In genomic region chr3:89772588-89772967, GRCm38 (mm10) we compare ENCODE assay signal across 8 mouse cellular contexts. TPM values are rescaled to one million over a fixed set of nuclear protein-coding genes. Genes with fewer than 3 reads are reported as not detected.
A peak's percentile ranks its signal among the peaks of the same experiment; 100 is the strongest.
DNase-seq lines count a peak whose midpoint lies in the region; ATAC-seq and TF ChIP-seq lines count a peak whose summit lies in the region.

No protein-coding gene starts in this region.

- H3K27ac ChIP-seq in forebrain, embryonic 14.5 days (ENCODE audit: low read depth, low read length) = peak overlapping the region; percentile 94
- peak overlapping the region; percentile 89 for H3K27ac ChIP-seq in liver, embryonic 16.5 days (ENCODE audit: low read length)
- H3K27ac ChIP-seq in neural tube, embryonic 12.5 days = peak overlapping the region; percentile 92
- H3K27ac ChIP-seq in stomach, postnatal 0 days (replicated peaks) = peak overlapping the region; percentile 98

- H3K4me2 ChIP-seq in forebrain, embryonic 14.5 days (ENCODE audit: low read length) = peak overlapping the region; percentile 88
- peak overlapping the region; percentile 100 for H3K4me2 ChIP-seq in liver, embryonic 16.5 days (ENCODE audit: low read depth, low read length)
- peak overlapping the region; percentile 91 for H3K4me2 ChIP-seq in neural tube, embryonic 12.5 days (replicated peaks)
- peak overlapping the region; percentile 77 for H3K4me2 ChIP-seq in stomach, postnatal 0 days (replicated peaks; ENCODE audit: low read depth)

- peaks cover 21% of the 10 kb centered on the region for H3K4me1 ChIP-seq in forebrain, embryonic 14.5 days (ENCODE audit: control insufficient read depth, insufficient read depth, low read length)
- peaks cover 39% of the 10 kb centered on the region for H3K4me1 ChIP-seq in liver, embryonic 16.5 days (ENCODE audit: control insufficient read depth, low read depth, low read length)
- H3K4me1 ChIP-seq in neural tube, embryonic 12.5 days = peaks cover 30% of the 10 kb centered on the region
- H3K4me1 ChIP-seq in stomach, postnatal 0 days (replicated peaks; ENCODE audit: control insufficient read depth, insufficient read depth) = peaks cover 8% of the 10 kb centered on the region; the same call in 1 of the 2 replicates

- ATAC-seq in forebrain, embryonic 14.5 days = peak; percentile 72; the same call in 1 of the 2 replicates
- peak; percentile 52 for ATAC-seq in liver, embryonic 16.5 days (ENCODE audit: low read depth)
- peak; percentile 78 for ATAC-seq in neural tube, embryonic 12.5 days (ENCODE audit: low FRiP score, low read depth)
- ATAC-seq in stomach, postnatal 0 days (ENCODE audit: low FRiP score, low TSS enrichment) = peak; percentile 64

- H3K36me3 ChIP-seq in forebrain, embryonic 14.5 days (ENCODE audit: control insufficient read depth, insufficient read depth, low read length) = peaks cover 21% of the 10 kb centered on the region
- H3K36me3 ChIP-seq in liver, embryonic 16.5 days (ENCODE audit: control insufficient read depth, insufficient read depth) = peaks cover 12% of the 10 kb centered on the region
- peaks cover 19% of the 10 kb centered on the region for H3K36me3 ChIP-seq in neural tube, embryonic 12.5 days
- H3K36me3 ChIP-seq in stomach, postnatal 0 days (ENCODE audit: control insufficient read depth, insufficient read depth, low read length) = peaks cover 8% of the 10 kb centered on the region; the same call in 1 of the 2 replicates

- DNase-seq in ES-CJ7 (ENCODE audit: low read depth, low spot score) = peak; percentile 95
- peak; percentile 86 for DNase-seq in cerebellum, adult 11 months
- DNase-seq in forebrain, embryonic 14.5 days (ENCODE audit: low spot score) = peak; percentile 94
- DNase-seq in heart, postnatal 10 days = peak; percentile 88 to 91
- peak; percentile 85 to 90 for DNase-seq in kidney, postnatal 4 days
- peak; percentile 81 for DNase-seq in stomach, postnatal 0 days (ENCODE audit: low spot score)

- H3K27me3 ChIP-seq in forebrain, embryonic 14.5 days (replicated peaks; ENCODE audit: control insufficient read depth, insufficient read depth, low read length) = no peaks in the 10 kb centered on the region
- no peaks in the 10 kb centered on the region for H3K27me3 ChIP-seq in liver, embryonic 16.5 days (ENCODE audit: control insufficient read depth, insufficient read depth, low read depth, low read length)
- H3K27me3 ChIP-seq in neural tube, embryonic 12.5 days (replicated peaks) = no peaks in the 10 kb centered on the region
- H3K27me3 ChIP-seq in stomach, postnatal 0 days (ENCODE audit: control insufficient read depth, insufficient read depth, low read length) = no peaks in the 10 kb centered on the region

- 1% methylated on average over 17 of the region's 17 CpGs for WGBS in forebrain, embryonic 14.5 days
- under 1% methylated on average over 17 of the region's 17 CpGs for WGBS in liver, embryonic 16.5 days (ENCODE audit: insufficient replicate concordance)
- WGBS in neural tube, embryonic 12.5 days = under 1% methylated on average over 17 of the region's 17 CpGs
- WGBS in stomach, postnatal 0 days = under 1% methylated on average over 17 of the region's 17 CpGs

- H3K9ac ChIP-seq in forebrain, embryonic 14.5 days (ENCODE audit: low read length) = peak overlapping the region; percentile 100
- peak overlapping the region; percentile 94 for H3K9ac ChIP-seq in liver, embryonic 16.5 days (ENCODE audit: low read depth, low read length)
- H3K9ac ChIP-seq in neural tube, embryonic 12.5 days = peak overlapping the region; percentile 99
- H3K9ac ChIP-seq in stomach, postnatal 0 days (ENCODE audit: low read length) = peak overlapping the region; percentile 100

- intact Hi-C loops in heart, postnatal 10 days (cut with DNase I) = loop anchor here (1.0 to 5.0 kb wide), 2 partner anchors 41 to 260 kb away; no protein-coding TSS in a partner anchor

- TF ChIP-seq EP300 in stomach, postnatal 0 days (optimal IDR thresholded peaks at IDR 0.05) = no peak

- peak; percentile 98 for TF ChIP-seq CTCF in stomach, postnatal 0 days (IDR thresholded peaks at IDR 0.05; ENCODE audit: low read depth)

- no peaks in the 10 kb centered on the region for H3K9me3 ChIP-seq in forebrain, embryonic 14.5 days (replicated peaks; ENCODE audit: control insufficient read depth, low read length)
- no peaks in the 10 kb centered on the region for H3K9me3 ChIP-seq in liver, embryonic 16.5 days (replicated peaks; ENCODE audit: control insufficient read depth, low read length)
- no peaks in the 10 kb centered on the region for H3K9me3 ChIP-seq in neural tube, embryonic 12.5 days
- H3K9me3 ChIP-seq in stomach, postnatal 0 days (ENCODE audit: control insufficient read depth, low read length) = no peaks in the 10 kb centered on the region

- peak overlapping the region; percentile 98 for H3K4me3 ChIP-seq in forebrain, embryonic 14.5 days (ENCODE audit: low read depth, low read length)
- H3K4me3 ChIP-seq in liver, embryonic 16.5 days (ENCODE audit: low read depth, low read length) = peak overlapping the region; percentile 91
- peak overlapping the region; percentile 99 for H3K4me3 ChIP-seq in neural tube, embryonic 12.5 days
- peak overlapping the region; percentile 99 for H3K4me3 ChIP-seq in stomach, postnatal 0 days (ENCODE audit: low read depth, low read length)

RNA-seq across cellular contexts. Expression of gene Ube2q1, which starts 0.8 kb away (rescaled TPM):
- 18.4 and 24.9 TPM in 2 replicates for polyA plus RNA-seq in forebrain, embryonic 14.5 days (2014; fragmentation: Nextera tagmentation; extraction: Ambion mirVana)
- total RNA-seq in heart, postnatal 10 days (2021) = 10 to 100 TPM; 32.3 to 37.3 TPM
- polyA plus RNA-seq in liver, embryonic 16.5 days (2015; fragmentation: Nextera tagmentation; extraction: Ambion mirVana) = 2.3 and 3.3 TPM in 2 replicates
- polyA plus RNA-seq in neural tube, embryonic 12.5 days (2016; fragmentation: Nextera tagmentation; extraction: Ambion mirVana) = 18.6 and 21.2 TPM in 2 replicates
- 6.4 and 6.5 TPM in 2 replicates for polyA plus RNA-seq in stomach, postnatal 0 days (2015; fragmentation: Nextera tagmentation; extraction: Ambion mirVana)

RNA-seq across cellular contexts. Expression of gene Chrnb2, which starts 8.1 kb away (rescaled TPM):
- 22.7 and 25.5 TPM in 2 replicates for polyA plus RNA-seq in forebrain, embryonic 14.5 days (2014; fragmentation: Nextera tagmentation; extraction: Ambion mirVana)
- under 1 TPM; 0.12 to 0.22 TPM for total RNA-seq in heart, postnatal 10 days (2021)
- polyA plus RNA-seq in liver, embryonic 16.5 days (2015; fragmentation: Nextera tagmentation; extraction: Ambion mirVana) = 0.15 and 0.26 TPM in 2 replicates
- polyA plus RNA-seq in neural tube, embryonic 12.5 days (2016; fragmentation: Nextera tagmentation; extraction: Ambion mirVana) = 26.2 and 28.0 TPM in 2 replicates
- 0.68 and 0.81 TPM in 2 replicates for polyA plus RNA-seq in stomach, postnatal 0 days (2015; fragmentation: Nextera tagmentation; extraction: Ambion mirVana)

RNA-seq across cellular contexts. Expression of gene Adar, which starts 57.8 kb away (rescaled TPM):
- polyA plus RNA-seq in forebrain, embryonic 14.5 days (2014; fragmentation: Nextera tagmentation; extraction: Ambion mirVana) = 20.4 and 26.6 TPM in 2 replicates
- total RNA-seq in heart, postnatal 10 days (2021) = 10 to 100 TPM; 14.3 to 16.2 TPM
- polyA plus RNA-seq in liver, embryonic 16.5 days (2015; fragmentation: Nextera tagmentation; extraction: Ambion mirVana) = 6.0 and 6.9 TPM in 2 replicates
- 17.8 and 21.7 TPM in 2 replicates for polyA plus RNA-seq in neural tube, embryonic 12.5 days (2016; fragmentation: Nextera tagmentation; extraction: Ambion mirVana)
- 8.5 and 8.8 TPM in 2 replicates for polyA plus RNA-seq in stomach, postnatal 0 days (2015; fragmentation: Nextera tagmentation; extraction: Ambion mirVana)

RNA-seq across cellular contexts. Expression of gene She, which starts 58.6 kb away (rescaled TPM):
- 0.93 and 0.95 TPM in 2 replicates for polyA plus RNA-seq in forebrain, embryonic 14.5 days (2014; fragmentation: Nextera tagmentation; extraction: Ambion mirVana)
- 10 to 100 TPM; 24.8 to 25.3 TPM for total RNA-seq in heart, postnatal 10 days (2021)
- 0.90 and 1.1 TPM in 2 replicates for polyA plus RNA-seq in liver, embryonic 16.5 days (2015; fragmentation: Nextera tagmentation; extraction: Ambion mirVana)
- polyA plus RNA-seq in neural tube, embryonic 12.5 days (2016; fragmentation: Nextera tagmentation; extraction: Ambion mirVana) = 3.3 and 4.2 TPM in 2 replicates
- polyA plus RNA-seq in stomach, postnatal 0 days (2015; fragmentation: Nextera tagmentation; extraction: Ambion mirVana) = 1.4 and 1.5 TPM in 2 replicates

Comparison
In these comparisons a context has a peak if more than half of its experiments do, and no peak if none do; other contexts are left out.
1. Peak in every context shown above with its lines: DNase-seq, ATAC-seq, H3K4me3 ChIP-seq and H3K27ac ChIP-seq.
2. RNA of gene Chrnb2, which starts 8.1 kb away (polyA plus RNA-seq): 26.2 to 28.0 TPM in neural tube, embryonic 12.5 days and 22.7 to 25.5 TPM in forebrain, embryonic 14.5 days; 0.68 to 0.81 TPM in stomach, postnatal 0 days and 0.15 to 0.26 TPM in liver, embryonic 16.5 days; every median in the first group is over 10 times any median in the second.